Mouse (Mus musculus): ENCODE measurements around the gene Krt12. TPM values are rescaled to one million over a fixed set of nuclear protein-coding genes. Genes with fewer than 3 reads are reported as not detected.

The Krt12 gene
- 0.13 TPM in 1 of 2 replicates, not detected in the other for polyA plus RNA-seq (2015; fragmentation: Nextera tagmentation; extraction: Ambion mirVana)

DNA sequence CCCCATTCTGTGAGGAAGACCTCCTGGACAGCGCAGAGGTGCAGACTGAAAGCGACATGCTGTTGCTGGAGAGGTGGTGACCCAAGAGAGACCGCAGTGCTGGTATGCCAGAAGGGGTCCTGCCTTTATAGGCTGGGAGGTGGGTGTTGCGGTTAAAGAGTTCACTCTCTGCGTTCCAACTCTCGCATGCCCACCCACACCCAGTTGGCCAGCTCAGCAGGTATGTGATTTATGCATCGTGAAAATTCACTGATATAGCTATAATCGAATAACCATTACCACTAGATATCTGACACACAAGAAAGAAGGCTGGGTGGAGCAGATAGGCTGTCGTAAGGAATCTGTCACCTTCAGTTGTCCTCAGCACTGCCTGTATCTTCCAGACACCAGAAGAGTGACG, at the start of gene Krt12:
Gene Krt12, minus strand, starts transcription at position 101 of the 400 bp plus-strand sequence.
- Histone ChIP-seq H3K27me3 (peaks cover 16% of the 10 kb centered on the region), H3K27ac (replicated peaks) (no peak within 1 kb of the TSS), H3K4me1 (replicated peaks) (no peaks in the 10 kb centered on the region), H3K9me3 (no peaks in the 10 kb centered on the region), H3K4me3 (no peak within 1 kb of the TSS), H3K9ac (no peak within 1 kb of the TSS), H3K36me3 (no peaks in the 10 kb centered on the region), H3K4me2 (no peak within 1 kb of the TSS)
- ATAC-seq (ENCODE audit: low read depth): no peak
- WGBS: 85% methylated on average over 10 of the region's 10 CpGs

DNA sequence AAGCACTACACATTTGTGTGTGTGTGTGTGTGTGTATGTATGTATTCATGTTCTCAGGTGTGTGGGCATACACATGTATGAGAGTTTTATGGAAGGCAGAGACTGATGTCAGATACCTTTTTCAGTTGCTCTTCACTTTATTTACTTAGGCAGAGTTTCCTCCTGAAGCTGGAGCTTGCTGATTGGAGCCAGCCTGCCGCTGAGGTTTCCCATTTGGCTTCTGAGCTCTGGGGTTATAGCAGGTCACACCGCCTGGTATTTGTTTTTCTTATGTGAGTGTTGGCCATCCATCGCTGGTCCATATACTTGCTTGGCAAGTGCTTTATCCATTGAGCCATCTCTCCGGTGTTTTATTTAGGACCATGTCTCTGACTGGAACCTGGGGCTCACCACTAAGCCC, 47.2 kb upstream of the Krt12 start:
- H3K4me3 ChIP-seq: no peak overlapping the region
- no peak overlapping the region for H3K27ac ChIP-seq (replicated peaks)
- ATAC-seq (ENCODE audit: low read depth): no peak
- H3K36me3 ChIP-seq: no peaks in the 10 kb centered on the region
- H3K27me3 ChIP-seq: no peaks in the 10 kb centered on the region
- H3K9me3 ChIP-seq: no peaks in the 10 kb centered on the region
- H3K4me2 ChIP-seq: no peak overlapping the region
- no peak overlapping the region for H3K9ac ChIP-seq
- 85% methylated on average over 4 of the region's 4 CpGs for WGBS
- H3K4me1 ChIP-seq (replicated peaks): peaks cover 8% of the 10 kb centered on the region; the same call in 1 of the 2 replicates

DNA sequence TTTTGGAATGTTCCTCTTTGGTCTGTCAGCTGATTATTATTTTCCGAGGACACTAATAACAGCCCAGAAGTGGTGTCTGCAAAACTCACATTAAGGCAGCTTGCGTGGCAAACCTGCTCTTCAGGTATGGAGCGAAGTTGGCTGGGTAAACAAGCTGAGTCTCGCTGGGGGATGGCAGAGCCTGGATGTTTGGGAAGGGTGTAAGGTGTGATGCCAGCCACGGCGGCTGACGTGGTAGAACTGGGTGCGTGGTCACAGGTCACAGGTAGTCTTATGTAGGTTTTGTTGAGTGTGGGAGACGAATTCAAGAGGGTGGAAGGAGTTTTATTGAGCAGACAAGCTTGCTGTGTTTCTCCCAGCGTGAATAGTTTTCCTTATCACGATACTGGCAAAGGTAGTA, 46.5 kb upstream of the Krt12 start:
- Histone ChIP-seq H3K27me3 (0 out of 2 replicates have a peak, but pooled peaks cover 2% of the 10 kb centered on the region), H3K4me1 (replicated peaks) (peaks cover 8% of the 10 kb centered on the region; the same call in 1 of the 2 replicates), H3K27ac (replicated peaks) (no peak overlapping the region), H3K4me3 (no peak overlapping the region), H3K36me3 (no peaks in the 10 kb centered on the region), H3K4me2 (no peak overlapping the region), H3K9me3 (no peaks in the 10 kb centered on the region), H3K9ac (no peak overlapping the region)
- WGBS: 91% methylated on average over 11 of the region's 11 CpGs
- ATAC-seq (ENCODE audit: low read depth): no peak

DNA sequence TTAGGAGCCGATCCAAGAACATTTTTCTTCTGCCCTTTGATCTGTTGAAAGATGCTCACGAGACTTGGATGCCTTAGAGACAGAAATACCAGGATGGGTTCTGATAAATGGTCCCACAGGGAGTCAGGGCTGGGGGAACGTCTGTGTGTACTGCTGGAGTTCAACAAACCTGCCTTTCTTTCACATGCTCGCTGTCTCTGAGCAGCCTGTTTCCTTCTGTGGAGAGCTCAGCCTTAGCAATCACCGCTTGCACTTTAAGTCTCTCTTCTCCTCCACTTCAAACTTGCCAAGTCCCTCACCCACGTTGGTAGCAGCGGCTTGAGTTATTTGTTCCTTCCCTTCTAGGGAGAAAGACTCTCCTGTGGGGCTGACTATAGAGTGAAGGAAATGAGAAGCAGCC, 44.3 kb upstream of the Krt12 start:
- peaks cover 8% of the 10 kb centered on the region; the same call in 1 of the 2 replicates for H3K4me1 ChIP-seq (replicated peaks)
- no peak for ATAC-seq (ENCODE audit: low read depth)

DNA sequence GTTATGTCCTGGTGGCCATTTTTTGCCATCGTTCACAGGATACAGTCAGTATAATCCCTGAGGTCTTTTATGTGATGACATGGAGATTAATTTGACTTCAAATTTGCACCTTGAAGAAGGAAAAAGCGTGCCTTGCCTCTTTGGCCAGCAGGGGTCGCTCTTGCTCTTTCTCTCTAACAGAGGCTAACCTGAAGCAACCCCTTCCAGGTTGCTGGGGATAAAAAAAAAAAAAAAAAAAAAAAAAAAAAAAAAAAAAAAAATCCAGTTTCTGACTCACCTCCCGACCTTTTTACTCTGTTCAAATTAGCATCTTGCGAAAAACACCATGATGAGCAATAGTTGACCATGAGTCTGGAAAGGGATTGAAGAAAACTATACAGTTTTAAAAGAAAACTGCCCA, 42.8 kb upstream of the Krt12 start:
- 9% methylated on average over 5 of the region's 5 CpGs for WGBS
- ATAC-seq (ENCODE audit: low read depth): no peak
- Histone ChIP-seq H3K4me3 (no peak overlapping the region), H3K4me2 (no peak overlapping the region), H3K9me3 (no peaks in the 10 kb centered on the region), H3K9ac (no peak overlapping the region), H3K4me1 (replicated peaks) (peaks cover 8% of the 10 kb centered on the region; the same call in 1 of the 2 replicates), H3K27me3 (peaks cover 4% of the 10 kb centered on the region; the same call in 1 of the 2 replicates), H3K27ac (replicated peaks) (no peak overlapping the region), H3K36me3 (no peaks in the 10 kb centered on the region)

More for the DNA sequence above, 44.3 kb upstream of the Krt12 start:
- Histone ChIP-seq H3K9ac (peak overlapping the region; percentile 45), H3K36me3 (no peaks in the 10 kb centered on the region), H3K27me3 (0 out of 2 replicates have a peak, but pooled peaks cover 4% of the 10 kb centered on the region), H3K4me2 (no peak overlapping the region), H3K9me3 (no peaks in the 10 kb centered on the region), H3K27ac (replicated peaks) (no peak overlapping the region), H3K4me3 (no peak overlapping the region)
- 28% methylated on average over 7 of the region's 7 CpGs for WGBS

DNA sequence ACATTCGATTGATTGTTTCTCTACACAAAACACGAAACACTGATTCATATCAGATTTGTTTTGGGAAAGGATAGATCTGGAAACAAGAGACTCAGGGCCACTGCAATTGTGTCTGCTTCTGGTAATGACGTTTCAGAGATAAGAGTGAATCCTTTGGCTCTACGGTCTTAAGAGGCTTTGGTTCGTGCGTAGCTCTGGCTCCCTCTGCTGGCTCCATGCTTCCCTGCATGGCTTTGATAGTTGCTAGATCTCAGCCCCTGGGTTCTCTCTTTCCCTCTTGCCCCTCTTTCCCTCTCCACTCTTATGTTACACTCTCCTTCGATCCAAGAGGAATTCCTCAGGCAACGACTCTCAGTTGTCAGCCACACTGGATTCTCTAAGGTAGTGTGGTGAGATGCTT, 41.1 kb upstream of the Krt12 start:
- 12% methylated on average over 8 of the region's 8 CpGs for whole genome bisulfite sequencing
- Histone ChIP-seq H3K27ac (replicated peaks) (no peak overlapping the region), H3K9me3 (no peaks in the 10 kb centered on the region), H3K9ac (no peak overlapping the region), H3K27me3 (peaks cover 4% of the 10 kb centered on the region; the same call in 1 of the 2 replicates), H3K4me2 (no peak overlapping the region), H3K36me3 (no peaks in the 10 kb centered on the region), H3K4me1 (replicated peaks) (peaks cover 8% of the 10 kb centered on the region; the same call in 1 of the 2 replicates), H3K4me3 (no peak overlapping the region)
- ATAC-seq (ENCODE audit: low read depth): no peak

DNA sequence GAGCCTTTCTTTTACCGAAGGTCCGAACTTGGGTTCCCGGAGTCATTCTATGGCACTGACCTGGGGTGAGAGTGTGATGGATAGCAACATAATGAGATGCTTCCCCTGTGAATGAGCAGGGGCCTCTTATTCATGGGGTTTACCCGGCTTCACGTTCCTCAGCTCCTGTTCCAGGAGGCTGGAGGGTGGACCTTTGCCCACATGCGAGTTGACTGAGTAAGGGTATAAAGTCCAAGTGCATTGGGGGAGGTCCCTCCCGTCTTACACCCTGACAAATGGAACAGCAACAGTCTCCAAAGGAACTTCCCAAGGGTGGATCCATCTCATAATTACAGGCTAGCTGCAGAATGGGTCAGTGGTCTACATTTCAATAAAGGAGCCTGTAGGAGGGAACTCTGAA, 39.7 kb upstream of the Krt12 start:
- H3K9me3 ChIP-seq: no peaks in the 10 kb centered on the region
- H3K9ac ChIP-seq: no peak overlapping the region
- no peaks in the 10 kb centered on the region for H3K36me3 ChIP-seq
- no peak overlapping the region for H3K4me2 ChIP-seq
- peaks cover 8% of the 10 kb centered on the region; the same call in 1 of the 2 replicates for H3K4me1 ChIP-seq (replicated peaks)
- H3K4me3 ChIP-seq: no peak overlapping the region
- 51% methylated on average over 7 of the region's 7 CpGs for WGBS
- no peak for ATAC-seq (ENCODE audit: low read depth)
- H3K27me3 ChIP-seq: peaks cover 4% of the 10 kb centered on the region; the same call in 1 of the 2 replicates
- no peak overlapping the region for H3K27ac ChIP-seq (replicated peaks)

DNA sequence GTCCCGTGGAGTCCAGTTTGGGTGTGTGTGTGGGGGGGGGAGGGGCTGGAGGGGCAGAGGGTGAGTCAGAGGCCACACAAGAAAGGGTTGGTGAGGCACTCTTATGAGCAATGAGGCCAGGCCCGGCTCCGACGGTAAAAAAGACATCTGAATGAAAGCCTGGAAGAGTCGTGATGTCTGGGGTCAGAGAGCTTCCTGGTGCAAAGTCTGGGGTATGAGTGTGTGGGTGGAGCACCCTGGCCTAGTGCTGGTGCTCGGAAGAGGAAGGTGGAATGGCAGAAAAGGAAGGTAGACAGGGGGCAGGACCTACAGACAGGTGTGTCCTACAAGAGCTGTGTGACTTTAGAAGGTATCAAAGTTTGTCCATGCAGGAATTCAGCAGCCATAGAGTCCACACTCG, 36.8 kb upstream of the Krt12 start:
- no peaks in the 10 kb centered on the region for H3K9me3 ChIP-seq
- ATAC-seq (ENCODE audit: low read depth): no peak
- no peak overlapping the region for H3K4me2 ChIP-seq
- H3K9ac ChIP-seq: no peak overlapping the region
- H3K27me3 ChIP-seq: peaks cover 4% of the 10 kb centered on the region; the same call in 1 of the 2 replicates
- no peaks in the 10 kb centered on the region for H3K36me3 ChIP-seq
- no peak overlapping the region for H3K27ac ChIP-seq (replicated peaks)
- H3K4me3 ChIP-seq: no peak overlapping the region
- no peaks in the 10 kb centered on the region for H3K4me1 ChIP-seq (replicated peaks)
- WGBS: 70% methylated on average over 7 of the region's 7 CpGs

DNA sequence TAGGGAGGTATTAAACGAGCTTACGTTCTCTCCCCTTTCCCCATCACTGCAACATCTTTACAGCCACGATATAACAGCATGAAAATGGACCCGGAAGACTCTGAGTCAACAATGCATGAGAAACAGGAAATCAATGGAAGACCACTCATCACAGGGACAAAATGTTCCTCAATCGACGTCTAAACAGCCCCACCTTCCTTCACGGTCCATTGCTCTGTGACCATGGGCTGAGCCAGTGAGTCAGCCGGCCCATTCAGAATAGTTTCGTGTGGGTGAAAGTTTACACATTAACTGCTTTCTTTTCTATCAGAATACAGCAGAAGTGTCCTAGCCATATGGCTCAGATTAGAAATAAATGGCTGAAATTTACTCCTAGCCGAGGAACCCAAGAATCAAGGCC, 32.7 kb upstream of the Krt12 start:
- no peak overlapping the region for H3K9ac ChIP-seq
- WGBS: 56% methylated on average over 10 of the region's 10 CpGs

DNA sequence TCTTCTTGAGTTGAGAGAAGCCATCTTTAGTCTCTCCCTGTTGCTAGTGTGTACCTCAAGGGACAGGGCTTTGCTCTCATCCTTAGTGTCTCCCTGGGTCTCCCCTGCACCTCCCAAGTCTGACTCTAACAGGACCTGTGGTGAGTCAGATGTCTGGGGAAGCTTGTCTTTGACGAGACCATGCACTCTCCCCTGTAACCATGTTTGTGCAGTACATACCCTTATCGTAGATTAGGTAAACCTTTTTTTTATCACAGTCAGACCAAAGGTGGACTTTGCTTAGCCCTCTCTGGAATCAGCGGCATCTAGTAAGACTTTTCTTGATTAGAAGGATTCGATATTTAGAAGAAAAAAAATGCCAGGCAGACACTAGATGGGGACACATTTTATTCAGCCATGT, 32.0 kb upstream of the Krt12 start:
- 93% methylated on average over 4 of the region's 4 CpGs for WGBS
- Histone ChIP-seq H3K27ac (replicated peaks) (no peak overlapping the region), H3K36me3 (no peaks in the 10 kb centered on the region), H3K4me1 (replicated peaks) (no peaks in the 10 kb centered on the region), H3K4me3 (no peak overlapping the region), H3K9ac (no peak overlapping the region), H3K9me3 (no peaks in the 10 kb centered on the region), H3K27me3 (no peaks in the 10 kb centered on the region; the same call in 1 of the 2 replicates), H3K4me2 (no peak overlapping the region)
- ATAC-seq (ENCODE audit: low read depth): no peak

More for the DNA sequence above, 32.7 kb upstream of the Krt12 start:
- Histone ChIP-seq H3K27ac (replicated peaks) (no peak overlapping the region), H3K27me3 (no peaks in the 10 kb centered on the region; the same call in 1 of the 2 replicates), H3K4me3 (no peak overlapping the region), H3K4me2 (no peak overlapping the region), H3K4me1 (replicated peaks) (no peaks in the 10 kb centered on the region), H3K9me3 (no peaks in the 10 kb centered on the region), H3K36me3 (no peaks in the 10 kb centered on the region)
- no peak for ATAC-seq (ENCODE audit: low read depth)

DNA sequence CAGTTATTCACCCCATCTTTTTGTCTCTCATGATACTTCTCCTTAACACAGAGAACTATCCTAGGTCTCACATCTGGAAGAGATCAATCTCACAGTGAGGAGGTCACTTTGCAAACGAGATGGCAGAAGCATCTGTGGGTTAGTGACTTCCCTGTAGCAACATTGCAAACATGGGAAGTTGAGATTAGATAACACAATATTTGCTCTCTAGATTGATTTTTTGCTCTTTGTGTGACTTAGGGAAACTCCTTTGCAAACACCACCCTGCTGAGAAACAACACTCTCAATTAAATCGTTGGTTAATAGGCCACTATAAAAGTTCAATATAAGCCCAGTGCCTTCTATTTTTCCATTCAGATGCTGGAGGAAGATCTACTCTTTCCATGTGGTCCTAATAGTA, 26.7 kb upstream of the Krt12 start:
- no peaks in the 10 kb centered on the region for H3K36me3 ChIP-seq
- ATAC-seq (ENCODE audit: low read depth): no peak
- WGBS: 65% methylated on average over 2 of the region's 2 CpGs
- H3K4me1 ChIP-seq (replicated peaks): no peaks in the 10 kb centered on the region
- H3K9ac ChIP-seq: no peak overlapping the region
- H3K27ac ChIP-seq (replicated peaks): no peak overlapping the region
- no peaks in the 10 kb centered on the region for H3K9me3 ChIP-seq
- no peak overlapping the region for H3K4me2 ChIP-seq
- no peak overlapping the region for H3K4me3 ChIP-seq
- no peaks in the 10 kb centered on the region for H3K27me3 ChIP-seq

DNA sequence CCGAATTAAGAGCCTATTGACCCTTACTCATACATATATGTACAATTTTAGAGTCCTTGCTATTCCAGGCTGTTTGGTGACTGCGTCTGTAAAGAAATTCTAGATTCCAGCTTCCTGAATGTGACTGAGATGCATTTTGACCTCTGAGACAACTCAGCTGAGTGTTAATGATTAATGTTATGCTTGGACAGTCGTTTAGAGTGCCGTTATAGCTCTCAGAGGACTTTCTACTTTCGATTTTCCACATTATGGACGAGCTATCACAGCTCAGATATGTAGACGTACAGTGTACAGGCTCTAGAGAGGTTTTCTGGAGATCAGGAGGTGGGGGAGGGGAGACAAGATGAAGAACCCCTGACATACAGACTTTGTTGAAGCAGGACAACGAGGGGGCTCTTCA, 19.2 kb upstream of the Krt12 start:
- H3K27ac ChIP-seq (replicated peaks): no peak overlapping the region
- ATAC-seq (ENCODE audit: low read depth): no peak
- no peaks in the 10 kb centered on the region for H3K4me1 ChIP-seq (replicated peaks)
- H3K9ac ChIP-seq: no peak overlapping the region
- H3K27me3 ChIP-seq: no peaks in the 10 kb centered on the region
- no peak overlapping the region for H3K4me2 ChIP-seq
- no peak overlapping the region for H3K4me3 ChIP-seq
- no peaks in the 10 kb centered on the region for H3K9me3 ChIP-seq
- H3K36me3 ChIP-seq: no peaks in the 10 kb centered on the region
- 60% methylated on average over 8 of the region's 8 CpGs for WGBS

DNA sequence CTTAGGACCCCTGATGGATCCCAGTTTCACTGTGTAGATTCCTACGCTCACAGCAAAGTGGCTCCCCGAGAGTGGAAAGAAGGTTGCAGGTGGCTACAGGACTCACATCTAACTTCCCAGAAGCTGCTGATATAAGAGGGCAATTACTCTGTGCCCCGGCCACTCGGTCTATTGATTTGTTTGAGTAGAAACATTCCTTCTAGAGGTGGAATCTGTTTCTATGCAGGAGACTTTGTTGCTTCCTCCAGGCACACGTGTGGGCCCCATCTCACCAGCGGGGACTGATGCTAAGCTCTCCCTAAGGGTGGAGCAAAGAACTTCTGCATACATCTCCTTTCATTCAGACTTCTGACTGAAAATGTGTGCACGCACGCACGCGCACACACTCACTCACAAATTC, 17.4 kb upstream of the Krt12 start:
- Histone ChIP-seq H3K27me3 (no peaks in the 10 kb centered on the region), H3K27ac (replicated peaks) (no peak overlapping the region), H3K4me1 (replicated peaks) (no peaks in the 10 kb centered on the region), H3K4me3 (no peak overlapping the region), H3K9ac (no peak overlapping the region), H3K36me3 (no peaks in the 10 kb centered on the region), H3K4me2 (no peak overlapping the region), H3K9me3 (no peaks in the 10 kb centered on the region)
- WGBS: 77% methylated on average over 10 of the region's 10 CpGs
- ATAC-seq (ENCODE audit: low read depth): no peak

Data from neural tube, embryonic 13.5 days (tissue).